Mouse (Mus musculus) cerebellum, adult 2 months (tissue): Measurements from ENCODE around the gene Ip6k2.

ENCODE experiments used
- CTCF ChIP-seq: fragments of 200-500 bp; IDR thresholded peaks from 2 replicates; pipeline ENCODE4 v1.5.1; 2011; ENCODE audit warnings: low read depth, mild to moderate bottlenecking, control low read depth, low read length, moderate library complexity, borderline replicate concordance; ENCODE audit not compliant: insufficient read depth
- POLR2A ChIP-seq: fragments of 200-500 bp; IDR thresholded peaks from 2 replicates; pipeline ENCODE4 v1.6.1; 2011; ENCODE audit warnings: low read length, control low read depth, borderline replicate concordance; ENCODE audit not compliant: insufficient read depth

- TF ChIP-seq CTCF (no peak), POLR2A (no peak)
Measured at GRCm38 (mm10) chr9:108798508-108799075, 15.0 kb downstream of the Ip6k2 start.
